Mouse (Mus musculus) liver, embryonic 14.5 days (tissue): ENCODE results near the gene Evi2a. TPM values are rescaled to one million over a fixed set of nuclear protein-coding genes. Genes with fewer than 3 reads are reported as not detected.

Source experiments
- ATAC-seq: fragments of 200-750 bp; cut with Nextera tagmentation; 2 replicates; pipeline ENCODE4 v1.8.0; 2017; ENCODE audit warnings: moderate number of reproducible peaks, mild to moderate bottlenecking, moderate library complexity; ENCODE audit not compliant: insufficient read depth
- DNase-seq, 3 experiments: peaks; one replicate each; pipeline ENCODE4 v3.0.0-alpha.2; 2012 to 2013; ENCODE audit warnings: low read depth in 3 of 3, low spot score in 3 of 3
- H3K27ac ChIP-seq: fragments of 300-500 bp; sonication (generic); 2 replicates; pipeline ENCODE4 v1.5.1; 2014; ENCODE audit warnings: moderate library complexity, mild to moderate bottlenecking, control low read depth, inconsistent platforms
- H3K27me3 ChIP-seq: fragments of 300-500 bp; sonication (generic); 2 replicates; pipeline ENCODE4 v1.6.1; 2014; ENCODE audit warnings: mild to moderate bottlenecking, low read length, moderate library complexity; ENCODE audit not compliant: control insufficient read depth, insufficient read depth
- H3K36me3 ChIP-seq: fragments of 300-500 bp; sonication (generic); replicated peaks from 2 replicates; pipeline ENCODE4 v1.6.1; 2014; ENCODE audit warnings: low read depth; ENCODE audit not compliant: control insufficient read depth, insufficient read depth
- H3K4me1 ChIP-seq, 2 experiments: fragments of 200-500 bp in 1 of 2; fragments of 300-500 bp in 1 of 2; sonication (generic) in 1 of 2; replicated peaks; 2 replicates each; pipeline ENCODE4 v1.6.1; 2012 to 2014; ENCODE audit warnings: antibody characterized with exemption in 1 of 2, inconsistent platforms in 1 of 2, low read length in 1 of 2; ENCODE audit not compliant: control insufficient read depth in 2 of 2, insufficient read depth in 2 of 2
- H3K4me2 ChIP-seq: fragments of 300-500 bp; sonication (generic); 2 replicates; pipeline ENCODE4 v1.6.1; 2014; ENCODE audit warnings: low read depth, mild to moderate bottlenecking, control low read depth, moderate library complexity
- H3K4me3 ChIP-seq, 2 experiments: fragments of 200-500 bp in 1 of 2; fragments of 300-500 bp in 1 of 2; sonication (generic) in 1 of 2; 2 replicates each; pipeline ENCODE4 v1.5.1; 2012 to 2014; ENCODE audit warnings: low read depth in 2 of 2, low read length in 2 of 2, mild to moderate bottlenecking in 2 of 2, control low read depth in 1 of 2, inconsistent platforms in 1 of 2, moderate library complexity in 1 of 2; ENCODE audit not compliant: insufficient read depth in 1 of 2
- H3K9ac ChIP-seq: fragments of 300-500 bp; sonication (generic); replicated peaks from 2 replicates; pipeline ENCODE4 v1.6.1; 2014; ENCODE audit warnings: mild to moderate bottlenecking, control low read depth, moderate library complexity
- H3K9me3 ChIP-seq: fragments of 300-500 bp; sonication (generic); 2 replicates; pipeline ENCODE4 v1.6.1; 2016; ENCODE audit warnings: low read length, mixed read lengths; ENCODE audit not compliant: control insufficient read depth
- CTCF ChIP-seq: IDR thresholded peaks from 2 replicates; pipeline ENCODE4 v1.5.1; 2016; ENCODE audit warnings: antibody characterized with exemption, low read depth, control low read depth
- EP300 ChIP-seq: IDR thresholded peaks from 2 replicates; pipeline ENCODE4 v1.6.1; 2016; ENCODE audit warnings: antibody characterized with exemption, low read depth
- WGBS: fragments of 180-500 bp; shearing (Covaris S2); extraction: QIAGEN DNeasy Blood & Tissue Kit; methylation state at CpG from one replicate; pipeline ENCODE4 v1.1.7; 2014; ENCODE audit not compliant: insufficient replicate concordance; 5-methylcytosine and 5-hydroxymethylcytosine counted together
- polyA plus RNA-seq, 2 experiments: library from polyadenylated mRNA; depleted of rRNA in 1 of 2; stranded (reverse) in 1 of 2; unstranded in 1 of 2; fragments of >200 nt; fragmentation: Nextera tagmentation in 1 of 2; extraction: Ambion mirVana in 1 of 2; gene quantifications; 2 replicates each; pipeline versions ENCODE4 v1.2.1 to v1.2.3; 2012 to 2014

The Evi2a gene
- polyA plus RNA-seq, 2 experiments, result 3.9 to 4.2 TPM

GRCm38 (mm10) chr11:79568197-79568911, 37.9 kb upstream of the Evi2a start:
- no peak overlapping the region for H3K4me3 ChIP-seq
- TF ChIP-seq CTCF (no peak), EP300 (no peak)
- no peaks in the 10 kb centered on the region for H3K9me3 ChIP-seq
- H3K27me3 ChIP-seq, result no peaks in the 10 kb centered on the region
- WGBS, result 75% methylated on average over 11 of the region's 11 CpGs
- ATAC-seq (no peak), DNase-seq (no peak)
- H3K4me2 ChIP-seq, result no peak overlapping the region
- no peak overlapping the region for H3K9ac ChIP-seq
- no peaks in the 10 kb centered on the region for H3K4me1 ChIP-seq
- H3K36me3 ChIP-seq, result peaks cover 6% of the 10 kb centered on the region; the same call in 1 of the 2 replicates
- no peak overlapping the region for H3K27ac ChIP-seq

DNA sequence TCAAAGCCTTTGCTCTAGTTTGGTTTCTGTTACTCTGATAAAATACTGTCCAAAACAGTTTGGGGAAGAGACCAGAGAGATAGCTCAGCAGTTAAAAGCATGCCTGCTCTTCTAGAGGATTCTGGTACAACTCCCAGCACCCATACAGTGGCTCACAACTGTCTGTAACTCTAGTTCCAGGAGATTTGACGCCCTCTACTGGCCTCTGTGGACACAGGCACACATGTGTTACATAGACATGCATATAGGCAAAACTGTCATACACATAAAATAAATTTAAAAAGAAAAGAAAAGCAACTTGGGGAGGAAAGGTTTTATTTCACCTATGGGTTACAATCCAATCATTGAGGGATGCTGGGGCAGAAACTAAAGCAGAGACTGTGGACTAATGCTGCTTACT, 36.5 kb upstream of the Evi2a start:
- H3K4me2 ChIP-seq, result no peak overlapping the region

DNA sequence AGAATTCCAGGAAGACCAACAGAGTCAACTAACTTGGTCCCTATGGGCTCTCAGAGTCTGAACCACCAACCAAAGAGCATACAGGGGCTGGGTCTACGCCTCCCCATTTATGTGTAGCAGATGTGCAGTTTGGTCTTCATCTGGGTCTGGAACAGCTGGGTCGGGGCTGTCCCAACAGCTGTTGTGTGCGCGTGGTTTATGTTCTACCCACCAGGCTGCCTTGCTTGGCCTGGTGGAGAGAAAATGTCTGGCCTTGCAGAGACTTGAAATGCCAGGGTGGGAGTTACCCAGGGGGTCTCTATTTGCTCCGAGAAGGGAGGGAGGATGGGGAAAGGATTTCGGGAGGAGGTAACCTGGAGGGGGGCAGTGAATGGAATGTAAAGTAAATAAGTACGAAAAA, 33.1 kb upstream of the Evi2a start:
- Histone ChIP-seq H3K27me3 (no peaks in the 10 kb centered on the region), H3K4me3 (no peak overlapping the region), H3K9ac (no peak overlapping the region), H3K36me3 (peaks cover 4% of the 10 kb centered on the region; the same call in 1 of the 2 replicates), H3K27ac (no peak overlapping the region), H3K4me2 (no peak overlapping the region), H3K9me3 (no peaks in the 10 kb centered on the region), H3K4me1 (no peaks in the 10 kb centered on the region)
- 72% methylated on average over 7 of the region's 7 CpGs for WGBS
- no peak for ATAC-seq
- TF ChIP-seq CTCF, result no peak
- TF ChIP-seq EP300, result no peak
- DNase-seq, result no peak

More for the DNA sequence above, 36.5 kb upstream of the Evi2a start:
- no peak for DNase-seq
- 50% methylated on average over 1 of the region's 1 CpGs for WGBS
- no peaks in the 10 kb centered on the region for H3K27me3 ChIP-seq
- H3K9ac ChIP-seq, result no peak overlapping the region
- H3K4me1 ChIP-seq, result no peaks in the 10 kb centered on the region
- TF ChIP-seq CTCF, result peak; percentile 22; the same call in 1 of the 2 replicates
- TF ChIP-seq EP300, result no peak
- H3K36me3 ChIP-seq, result peaks cover 6% of the 10 kb centered on the region; the same call in 1 of the 2 replicates
- H3K4me3 ChIP-seq, result no peak overlapping the region
- H3K9me3 ChIP-seq, result no peaks in the 10 kb centered on the region
- H3K27ac ChIP-seq, result no peak overlapping the region
- no peak for ATAC-seq

GRCm38 (mm10) chr11:79560536-79560935, 30.1 kb upstream of the Evi2a start:
- Histone ChIP-seq H3K9me3 (no peaks in the 10 kb centered on the region), H3K4me2 (no peak overlapping the region), H3K4me3 (no peak overlapping the region), H3K9ac (no peak overlapping the region), H3K36me3 (0 out of 2 replicates have a peak, but pooled peaks cover 3% of the 10 kb centered on the region), H3K4me1 (no peaks in the 10 kb centered on the region), H3K27me3 (no peaks in the 10 kb centered on the region), H3K27ac (no peak overlapping the region)
- TF ChIP-seq EP300 (no peak), CTCF (no peak)
- DNase-seq, result no peak
- no peak for ATAC-seq
- 70% methylated on average over 4 of the region's 4 CpGs for WGBS

- 7% methylated on average over 1 of the region's 1 CpGs for WGBS
- ATAC-seq (peak; percentile 56; the same call in 1 of the 2 replicates), DNase-seq (peak in 2 of 3 experiments; percentile 24 to 33)
- H3K4me2 ChIP-seq, result no peak overlapping the region
- H3K4me1 ChIP-seq, result peaks cover 3% of the 10 kb centered on the region in 2 experiments; a peak in 3 of 4 replicates
- TF ChIP-seq CTCF (no peak), EP300 (peak; percentile 35)
- H3K27me3 ChIP-seq, result no peaks in the 10 kb centered on the region
- H3K9me3 ChIP-seq, result no peaks in the 10 kb centered on the region
- peaks cover 3% of the 10 kb centered on the region for H3K36me3 ChIP-seq
- no peak overlapping the region for H3K9ac ChIP-seq
- no peak overlapping the region for H3K4me3 ChIP-seq
- H3K27ac ChIP-seq, result no peak overlapping the region
These were observed 22.2 kb upstream of the Evi2a start for GRCm38 (mm10) chr11:79552622-79553021.
